Mouse (Mus musculus) midbrain, embryonic 13.5 days (tissue): ENCODE measurements at regions not wholly inside any gene's neighbourhood (a gene's known extent, or its start where the extent isn't known, plus 50 kb on each side); places are given as distances from the start of the nearest gene placed in this dataset.

Experiments
- ATAC-seq: fragments of 200-750 bp; cut with Nextera tagmentation; 2 replicates; pipeline ENCODE4 v1.8.0; 2017; ENCODE audit warnings: mild to moderate bottlenecking, moderate TSS enrichment, moderate library complexity
- H3K27ac ChIP-seq: fragments of 300-500 bp; sonication (generic); 2 replicates; pipeline ENCODE4 v1.5.1; 2015; ENCODE audit warnings: inconsistent platforms, mild to moderate bottlenecking, moderate library complexity
- H3K27me3 ChIP-seq: fragments of 300-500 bp; sonication (generic); 2 replicates; pipeline ENCODE4 v1.6.1; 2015; ENCODE audit warnings: mild to moderate bottlenecking, inconsistent platforms
- H3K36me3 ChIP-seq: fragments of 300-500 bp; sonication (generic); 2 replicates; pipeline ENCODE4 v1.6.1; 2015; ENCODE audit warnings: mild to moderate bottlenecking, inconsistent platforms
- H3K4me1 ChIP-seq: fragments of 300-500 bp; sonication (generic); replicated peaks from 2 replicates; pipeline ENCODE4 v1.6.1; 2015; ENCODE audit warnings: inconsistent platforms
- H3K4me2 ChIP-seq: fragments of 300-500 bp; sonication (generic); replicated peaks from 2 replicates; pipeline ENCODE4 v1.6.1; 2015; ENCODE audit warnings: moderate library complexity, mild to moderate bottlenecking, inconsistent platforms
- H3K4me3 ChIP-seq: fragments of 300-500 bp; sonication (generic); replicated peaks from 2 replicates; pipeline ENCODE4 v1.5.1; 2015; ENCODE audit warnings: mild to moderate bottlenecking, inconsistent platforms
- H3K9ac ChIP-seq: fragments of 300-500 bp; sonication (generic); replicated peaks from 2 replicates; pipeline ENCODE4 v1.6.1; 2015; ENCODE audit warnings: mild to moderate bottlenecking, inconsistent platforms
- H3K9me3 ChIP-seq: fragments of 300-500 bp; sonication (generic); 2 replicates; pipeline ENCODE4 v1.6.1; 2016; ENCODE audit warnings: mild to moderate bottlenecking, inconsistent platforms
- WGBS: fragments of 180-500 bp; shearing (Covaris S2); methylation state at CpG from one replicate; pipeline ENCODE4 v1.1.7; 2015; 5-methylcytosine and 5-hydroxymethylcytosine counted together

DNA sequence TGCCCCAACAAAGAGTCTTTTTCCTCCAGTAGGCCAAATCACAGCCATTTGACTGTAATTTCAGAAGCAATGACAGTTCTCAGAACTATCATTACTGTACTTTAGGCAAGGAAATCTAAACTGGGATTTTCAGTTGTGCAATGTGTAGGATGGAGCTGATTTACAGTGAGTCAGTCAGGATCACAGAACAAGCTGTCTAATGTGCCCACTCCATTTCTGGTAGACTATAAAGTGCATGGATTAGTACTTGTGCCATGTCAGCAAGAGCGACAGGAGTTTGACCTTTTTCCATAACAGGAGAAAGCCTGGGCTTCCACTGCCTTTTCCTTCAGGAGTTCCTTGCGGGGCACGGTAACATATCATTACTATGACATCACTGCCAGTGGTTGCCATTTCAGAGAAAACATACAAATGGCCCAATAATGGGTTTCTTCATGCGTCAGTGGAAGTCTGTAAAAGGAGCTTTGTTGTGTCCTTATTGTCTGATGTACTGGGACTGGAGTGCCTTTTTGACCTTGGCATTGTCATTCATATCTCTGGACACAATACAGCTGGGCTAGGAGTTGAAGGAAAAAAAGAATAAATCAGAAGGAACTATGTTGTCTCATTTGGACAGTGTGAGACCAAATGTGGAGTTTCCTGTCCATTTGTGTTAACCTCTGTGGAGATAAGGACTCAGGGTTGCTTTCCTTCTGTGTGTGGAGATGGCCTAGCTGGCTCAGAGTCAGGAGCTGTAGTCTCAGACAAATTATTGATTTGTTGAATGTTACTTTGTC lies 271.5 kb upstream of the BC052040 start:
- ATAC-seq, result no peak
- Histone ChIP-seq H3K9ac (no peak overlapping the region), H3K27ac (no peak overlapping the region), H3K27me3 (no peaks in the 10 kb centered on the region), H3K9me3 (no peaks in the 10 kb centered on the region), H3K36me3 (no peaks in the 10 kb centered on the region), H3K4me3 (no peak overlapping the region), H3K4me1 (no peaks in the 10 kb centered on the region), H3K4me2 (no peak overlapping the region)
- WGBS, result 34% methylated on average over 4 of the region's 4 CpGs

DNA sequence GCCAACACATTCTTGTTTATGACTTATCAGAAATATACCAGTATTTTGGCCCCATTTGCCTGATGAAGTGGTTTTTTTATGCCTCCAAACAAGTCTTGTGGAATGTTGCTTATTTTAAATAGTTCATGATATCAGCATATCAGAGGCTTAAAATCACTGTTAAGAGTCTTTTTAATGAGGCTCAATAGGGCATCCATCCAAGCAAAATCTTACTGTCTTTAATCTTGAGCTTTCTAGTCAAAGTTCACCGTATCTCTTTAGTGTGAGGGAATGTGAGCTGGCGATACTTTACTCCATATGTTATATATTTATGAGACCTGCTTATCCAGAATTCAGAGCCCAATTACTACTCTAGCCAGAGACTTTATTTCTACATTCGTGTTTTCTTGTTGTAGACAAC lies 263.0 kb upstream of the BC052040 start:
- H3K4me2 ChIP-seq, result no peak overlapping the region
- 88% methylated on average over 3 of the region's 3 CpGs for WGBS
- H3K4me1 ChIP-seq, result no peaks in the 10 kb centered on the region
- ATAC-seq, result no peak
- H3K9me3 ChIP-seq, result no peaks in the 10 kb centered on the region
- no peak overlapping the region for H3K4me3 ChIP-seq
- H3K36me3 ChIP-seq, result no peaks in the 10 kb centered on the region
- peaks cover 10% of the 10 kb centered on the region for H3K27me3 ChIP-seq
- no peak overlapping the region for H3K9ac ChIP-seq
- no peak overlapping the region for H3K27ac ChIP-seq

DNA sequence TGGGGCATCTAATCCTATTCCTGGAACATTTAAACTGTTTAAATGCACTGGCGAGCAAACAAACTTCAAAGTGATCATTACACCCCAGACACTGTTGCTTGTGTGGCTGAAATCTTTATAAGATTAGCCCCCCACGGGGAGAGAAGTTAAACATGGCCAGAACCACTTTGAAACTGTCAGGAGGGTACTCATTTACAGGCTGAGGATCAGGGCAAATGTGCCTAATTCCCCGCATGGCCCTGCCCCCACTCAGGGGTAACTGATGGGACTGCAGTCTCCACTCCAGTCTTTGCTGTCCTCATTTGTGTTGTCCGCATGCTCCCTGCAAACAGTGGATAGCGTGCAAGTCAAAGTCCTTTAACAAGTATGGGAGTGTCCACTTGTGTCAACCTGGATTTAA lies 258.9 kb upstream of the BC052040 start:
- Histone ChIP-seq H3K4me1 (no peaks in the 10 kb centered on the region), H3K36me3 (no peaks in the 10 kb centered on the region), H3K27ac (no peak overlapping the region), H3K4me3 (no peak overlapping the region), H3K9ac (no peak overlapping the region), H3K9me3 (no peaks in the 10 kb centered on the region), H3K27me3 (peaks cover 32% of the 10 kb centered on the region), H3K4me2 (no peak overlapping the region)
- ATAC-seq, result peak; percentile 58
- 6% methylated on average over 5 of the region's 5 CpGs for WGBS

DNA sequence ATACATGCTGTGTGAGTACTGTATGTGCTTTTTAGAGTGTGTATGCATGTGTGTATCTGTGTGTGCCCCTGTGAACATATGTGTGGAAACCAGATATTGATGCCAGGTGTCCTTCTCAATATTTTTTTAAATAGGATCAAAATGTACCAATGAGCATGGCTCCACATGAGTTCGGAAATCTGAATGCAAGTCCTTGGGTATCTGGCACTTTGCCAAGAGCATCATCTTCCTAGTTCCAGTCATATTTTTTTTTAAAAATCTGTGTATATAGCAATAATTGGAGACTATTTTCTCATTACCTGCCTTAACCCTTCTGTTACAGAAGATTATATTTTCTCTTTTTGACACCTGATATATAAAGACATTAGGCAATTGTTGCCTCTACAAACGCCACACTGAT lies 255.0 kb upstream of the BC052040 start:
- Histone ChIP-seq H3K9ac (no peak overlapping the region), H3K4me3 (no peak overlapping the region), H3K27me3 (peaks cover 27% of the 10 kb centered on the region), H3K4me2 (no peak overlapping the region), H3K27ac (no peak overlapping the region), H3K36me3 (no peaks in the 10 kb centered on the region), H3K4me1 (no peaks in the 10 kb centered on the region), H3K9me3 (no peaks in the 10 kb centered on the region)
- WGBS, result 73% methylated on average over 2 of the region's 2 CpGs
- no peak for ATAC-seq

DNA sequence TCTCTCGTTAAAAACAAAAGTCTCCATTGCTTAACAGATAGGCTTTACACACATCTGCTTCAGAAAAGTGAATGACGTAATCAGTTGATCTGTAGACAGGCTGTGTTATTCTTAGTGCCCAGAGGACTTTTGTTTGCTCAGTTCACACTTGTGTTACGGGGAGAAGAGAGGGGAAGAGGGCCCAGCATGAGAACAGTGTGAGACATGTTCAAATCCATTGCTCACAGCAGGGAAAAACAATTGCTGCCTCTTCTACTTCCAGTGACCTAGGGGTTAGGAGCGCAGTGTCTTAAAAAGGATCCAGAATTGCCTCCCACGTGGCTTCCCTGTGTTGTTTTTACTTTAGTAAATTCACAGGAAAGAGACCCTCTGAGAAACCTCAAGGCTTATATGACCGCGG lies 243.3 kb upstream of the BC052040 start:
- H3K36me3 ChIP-seq, result no peaks in the 10 kb centered on the region
- 0 out of 2 replicates have a peak, but pooled peaks cover 11% of the 10 kb centered on the region for H3K27me3 ChIP-seq
- no peak overlapping the region for H3K4me2 ChIP-seq
- ATAC-seq, result no peak
- no peak overlapping the region for H3K9ac ChIP-seq
- WGBS, result 26% methylated on average over 7 of the region's 7 CpGs
- no peak overlapping the region for H3K4me3 ChIP-seq
- H3K27ac ChIP-seq, result no peak overlapping the region
- H3K4me1 ChIP-seq, result peaks cover 6% of the 10 kb centered on the region
- no peaks in the 10 kb centered on the region for H3K9me3 ChIP-seq

DNA sequence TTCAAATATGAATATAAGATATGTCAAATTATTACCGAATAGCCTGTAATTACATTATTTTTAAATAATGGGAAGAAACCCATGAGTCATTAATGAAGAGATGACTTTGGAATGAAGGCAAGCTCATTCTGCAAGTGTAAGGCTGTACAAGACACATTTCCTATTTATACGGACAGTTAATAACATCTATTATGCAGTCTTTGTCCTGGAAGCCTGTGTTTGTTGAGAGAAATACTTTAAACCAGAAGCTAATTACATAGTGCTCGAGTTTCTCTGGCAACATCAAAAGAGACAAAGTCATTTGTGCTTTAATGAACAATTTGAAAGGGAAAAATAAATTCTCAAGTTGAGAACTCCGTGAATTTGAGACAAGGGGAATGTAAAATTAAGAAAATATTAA lies 242.5 kb upstream of the BC052040 start:
- no peak overlapping the region for H3K9ac ChIP-seq
- peaks cover 6% of the 10 kb centered on the region for H3K4me1 ChIP-seq
- no peaks in the 10 kb centered on the region for H3K36me3 ChIP-seq
- H3K27ac ChIP-seq, result no peak overlapping the region
- H3K4me3 ChIP-seq, result no peak overlapping the region
- WGBS, result 48% methylated on average over 4 of the region's 4 CpGs
- H3K9me3 ChIP-seq, result no peaks in the 10 kb centered on the region
- H3K27me3 ChIP-seq, result 0 out of 2 replicates have a peak, but pooled peaks cover 11% of the 10 kb centered on the region
- no peak for ATAC-seq
- H3K4me2 ChIP-seq, result no peak overlapping the region

DNA sequence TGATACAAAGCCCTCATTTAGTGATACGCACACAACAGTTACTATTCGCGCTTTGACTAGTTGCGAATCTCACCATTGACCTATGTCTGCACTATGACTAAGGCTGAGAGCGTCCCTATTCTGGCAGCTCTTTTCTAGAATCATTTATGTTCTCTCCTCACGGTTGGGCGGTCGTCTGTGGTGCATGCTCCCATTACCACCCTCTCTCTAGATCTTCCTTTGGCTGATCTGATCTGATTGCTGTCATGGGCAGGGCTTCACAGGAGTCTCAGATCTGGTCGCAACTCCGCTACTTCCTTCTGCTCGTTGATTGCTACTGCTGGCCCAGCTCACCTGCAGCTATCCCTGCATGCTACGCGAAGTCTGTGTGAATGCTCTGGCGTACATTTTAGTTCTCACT lies 239.2 kb upstream of the BC052040 start:
- no peak overlapping the region for H3K9ac ChIP-seq
- no peaks in the 10 kb centered on the region for H3K36me3 ChIP-seq
- WGBS, result 91% methylated on average over 14 of the region's 14 CpGs
- peaks cover 7% of the 10 kb centered on the region; the same call in 1 of the 2 replicates for H3K27me3 ChIP-seq
- H3K4me2 ChIP-seq, result no peak overlapping the region
- no peak overlapping the region for H3K27ac ChIP-seq
- peaks cover 6% of the 10 kb centered on the region for H3K4me1 ChIP-seq
- H3K9me3 ChIP-seq, result no peaks in the 10 kb centered on the region
- H3K4me3 ChIP-seq, result no peak overlapping the region
- ATAC-seq, result no peak

DNA sequence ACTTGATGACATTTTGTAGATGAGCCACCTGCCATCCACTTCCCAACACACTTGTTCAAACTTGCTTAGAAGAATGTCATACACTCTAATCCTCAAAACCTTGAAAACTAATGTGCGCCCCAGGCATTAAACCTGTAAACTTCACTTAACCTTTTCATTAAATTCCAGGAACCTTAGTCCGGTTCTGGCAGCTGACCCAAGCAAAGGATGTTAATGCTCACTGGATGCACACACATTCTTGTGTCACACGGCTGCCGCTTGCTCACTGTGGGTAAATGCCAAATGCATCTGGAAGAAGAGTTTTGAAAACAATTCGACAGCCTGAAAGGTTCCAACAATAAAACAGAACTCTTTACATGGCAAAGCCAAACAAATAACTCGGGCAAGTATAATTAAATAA lies 235.0 kb upstream of the BC052040 start:
- H3K9ac ChIP-seq, result no peak overlapping the region
- no peak overlapping the region for H3K4me3 ChIP-seq
- no peak overlapping the region for H3K27ac ChIP-seq
- H3K36me3 ChIP-seq, result no peaks in the 10 kb centered on the region
- no peak for ATAC-seq
- WGBS, result 71% methylated on average over 6 of the region's 6 CpGs
- H3K4me2 ChIP-seq, result no peak overlapping the region
- H3K27me3 ChIP-seq, result peaks cover 4% of the 10 kb centered on the region; the same call in 1 of the 2 replicates
- H3K4me1 ChIP-seq, result no peaks in the 10 kb centered on the region
- no peaks in the 10 kb centered on the region for H3K9me3 ChIP-seq

DNA sequence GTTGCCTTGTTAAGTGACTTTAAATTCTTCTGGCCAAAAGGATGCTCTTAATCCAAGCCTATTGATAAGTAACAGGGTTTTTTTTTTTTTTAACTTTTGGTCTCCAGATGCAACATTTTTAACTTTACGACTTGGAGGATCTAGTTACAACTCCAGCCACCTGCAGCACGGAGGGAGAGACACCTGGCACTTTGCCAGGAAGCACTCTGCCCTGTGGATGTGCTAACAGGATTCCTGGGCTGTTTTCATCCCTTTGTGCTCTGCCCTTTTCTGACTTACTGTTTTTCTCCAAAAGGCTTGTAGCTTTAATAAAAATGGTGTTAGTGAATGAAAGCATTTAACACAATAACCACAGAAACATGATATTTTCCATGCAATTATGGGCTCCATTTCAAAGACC lies 233.3 kb upstream of the BC052040 start:
- ATAC-seq, result no peak
- Histone ChIP-seq H3K27ac (no peak overlapping the region), H3K9me3 (no peaks in the 10 kb centered on the region), H3K27me3 (peaks cover 4% of the 10 kb centered on the region; the same call in 1 of the 2 replicates), H3K4me3 (no peak overlapping the region), H3K4me2 (no peak overlapping the region), H3K9ac (no peak overlapping the region), H3K4me1 (no peaks in the 10 kb centered on the region), H3K36me3 (no peaks in the 10 kb centered on the region)
- 28% methylated on average over 2 of the region's 2 CpGs for WGBS

DNA sequence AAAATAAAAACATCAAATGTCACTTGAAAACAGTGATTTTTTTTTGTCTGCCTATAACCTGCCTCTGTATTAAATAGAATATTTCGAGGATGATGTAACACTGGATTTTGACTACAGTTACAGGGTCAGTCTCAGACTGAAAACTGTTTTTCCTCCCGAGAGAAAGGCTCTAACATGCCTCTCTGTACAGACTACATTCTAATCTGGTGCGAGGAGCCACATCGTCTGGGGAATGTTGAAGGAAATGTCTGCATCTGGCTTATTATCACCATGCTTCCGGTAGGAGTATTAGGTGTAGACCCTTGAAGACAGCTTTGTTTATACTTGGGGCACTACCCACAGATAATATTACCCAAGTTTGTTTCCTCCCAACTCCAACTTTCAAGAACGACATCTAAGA lies 210.4 kb upstream of the BC052040 start:
- no peaks in the 10 kb centered on the region for H3K9me3 ChIP-seq
- 92% methylated on average over 6 of the region's 6 CpGs for WGBS
- no peak overlapping the region for H3K9ac ChIP-seq
- no peaks in the 10 kb centered on the region for H3K4me1 ChIP-seq
- H3K27me3 ChIP-seq, result no peaks in the 10 kb centered on the region
- no peak overlapping the region for H3K4me2 ChIP-seq
- no peak overlapping the region for H3K27ac ChIP-seq
- no peak for ATAC-seq
- no peaks in the 10 kb centered on the region for H3K36me3 ChIP-seq
- no peak overlapping the region for H3K4me3 ChIP-seq

DNA sequence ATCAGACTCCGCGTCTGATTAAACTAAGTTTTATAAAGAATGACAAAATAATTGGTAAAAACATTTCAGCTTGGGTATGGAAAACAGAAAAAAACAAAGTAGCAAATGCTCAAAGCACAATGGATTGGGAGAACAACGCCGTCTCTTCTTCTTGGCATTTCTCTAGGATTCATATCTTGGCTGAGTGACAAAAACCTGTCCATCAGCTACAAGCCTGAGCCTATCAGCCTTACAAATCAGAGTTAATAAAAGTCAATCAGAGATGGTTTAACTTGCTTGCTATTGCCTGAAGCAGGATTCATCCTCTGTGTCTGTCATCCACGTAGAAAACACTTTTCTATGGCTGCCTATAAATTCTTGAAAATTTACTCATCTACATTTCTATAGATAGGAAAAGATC lies 206.2 kb upstream of the BC052040 start:
- no peak overlapping the region for H3K9ac ChIP-seq
- H3K4me2 ChIP-seq, result no peak overlapping the region
- no peak for ATAC-seq
- H3K4me3 ChIP-seq, result no peak overlapping the region
- H3K36me3 ChIP-seq, result no peaks in the 10 kb centered on the region
- no peaks in the 10 kb centered on the region for H3K27me3 ChIP-seq
- H3K27ac ChIP-seq, result no peak overlapping the region
- no peaks in the 10 kb centered on the region for H3K4me1 ChIP-seq
- WGBS, result 82% methylated on average over 5 of the region's 5 CpGs
- H3K9me3 ChIP-seq, result no peaks in the 10 kb centered on the region

DNA sequence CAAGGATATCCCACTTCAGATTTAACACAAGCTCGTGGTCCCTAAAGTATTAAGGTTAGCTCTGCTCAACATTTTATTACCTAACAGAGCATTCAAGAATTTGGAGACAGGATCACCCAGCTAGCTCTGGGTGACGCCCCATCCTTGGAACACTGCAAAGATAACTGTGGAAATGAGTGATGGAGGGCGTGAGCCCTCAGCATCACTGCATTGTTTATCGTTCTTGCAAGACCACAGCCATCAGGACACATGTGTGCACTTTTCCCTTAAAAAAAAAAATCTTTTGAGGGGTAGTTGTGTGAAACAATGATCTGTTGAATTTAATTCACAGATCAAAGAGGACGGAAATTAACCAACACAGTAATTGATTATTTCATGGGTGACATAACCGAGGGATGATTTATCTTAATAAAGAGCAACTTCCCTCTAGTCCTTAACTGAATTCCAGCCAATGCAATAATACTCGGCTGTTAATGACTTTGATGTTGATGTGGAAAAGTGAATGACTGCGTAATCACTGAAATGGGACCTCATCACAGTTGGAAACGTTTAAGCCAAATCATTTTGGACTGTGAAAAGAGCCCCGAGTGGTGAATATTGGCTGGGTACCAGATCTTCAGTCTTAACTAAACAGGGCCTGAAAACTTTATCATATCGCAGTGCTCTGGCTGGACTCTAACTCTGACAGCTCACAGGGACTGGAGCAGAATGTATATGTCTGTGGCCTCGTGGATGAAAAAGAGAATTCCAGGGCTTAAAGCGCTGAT lies 196.9 kb upstream of the BC052040 start:
- ATAC-seq, result 0 out of 2 replicates have a peak, but pooled peaks have one; percentile 34
- Histone ChIP-seq H3K9me3 (no peaks in the 10 kb centered on the region), H3K27me3 (0 out of 2 replicates have a peak, but pooled peaks cover 6% of the 10 kb centered on the region), H3K4me3 (no peak overlapping the region), H3K4me2 (no peak overlapping the region), H3K36me3 (no peaks in the 10 kb centered on the region), H3K9ac (no peak overlapping the region), H3K27ac (no peak overlapping the region), H3K4me1 (peaks cover 16% of the 10 kb centered on the region)
- 55% methylated on average over 13 of the region's 13 CpGs for WGBS
